13 mouse cellular contexts compared by ENCODE assay signal in genomic region chr13:49093471-49093891, GRCm38 (mm10). TPM values are rescaled to one million over a fixed set of nuclear protein-coding genes. Genes with fewer than 3 reads are reported as not detected.
DNase-seq lines count a peak whose midpoint lies in the region; ATAC-seq and TF ChIP-seq lines count a peak whose summit lies in the region.
"Had no signal": no experiment of that assay in that cellular context is flagged by ENCODE, and none has a peak within 500 bp of the region (broad histone marks: within the 10 kb centered on the region; RNA-seq: fewer than 3 reads in every experiment).

No protein-coding gene starts in this region.

- no peak overlapping the region for H3K4me3 ChIP-seq in layer of hippocampus, adult 2 months
- no peak overlapping the region for H3K4me3 ChIP-seq in liver, embryonic 11.5 days (ENCODE audit: low read depth, low read length)
- no peak overlapping the region for H3K4me3 ChIP-seq in forebrain, embryonic 11.5 days (ENCODE audit: low read depth, low read length)
- H3K4me3 ChIP-seq: erythroblast, embryonic 14.5 days; limb, embryonic 10.5 days; liver, embryonic 15.5 days had no signal

- TF ChIP-seq CTCF in layer of hippocampus, adult 2 months (conservative IDR thresholded peaks at IDR 0.05) = no peak

- ATAC-seq in cerebellum, adult (ENCODE audit: insufficient number of reproducible peaks, low FRiP score, low TSS enrichment) = peak; percentile 75
- ATAC-seq in liver, embryonic 11.5 days (replicated peaks; ENCODE audit: low FRiP score) = no peak
- ATAC-seq in forebrain, embryonic 11.5 days (replicated peaks; ENCODE audit: low FRiP score) = no peak
- ATAC-seq: intestine, embryonic 16.5 days had no signal

- peak overlapping the region; percentile 55; the same call in 1 of the 2 replicates for H3K27ac ChIP-seq in layer of hippocampus, adult 2 months
- no peak overlapping the region for H3K27ac ChIP-seq in liver, embryonic 11.5 days (ENCODE audit: low read depth, low read length)
- no peak overlapping the region for H3K27ac ChIP-seq in forebrain, embryonic 11.5 days (ENCODE audit: low read depth, low read length)
- H3K27ac ChIP-seq: limb, embryonic 10.5 days; liver, embryonic 15.5 days had no signal

- no peaks in the 10 kb centered on the region for H3K27me3 ChIP-seq in liver, embryonic 11.5 days (replicated peaks; ENCODE audit: control insufficient read depth, insufficient read depth, low read length)
- H3K27me3 ChIP-seq in forebrain, embryonic 11.5 days (ENCODE audit: control insufficient read depth, insufficient read depth, low read length) = no peaks in the 10 kb centered on the region
- H3K27me3 ChIP-seq: liver, embryonic 15.5 days had no signal

- no peak for DNase-seq in layer of hippocampus, adult 2 months (ENCODE audit: low spot score in 2 of 2)
- DNase-seq in layer of hippocampus, postnatal 14 days (ENCODE audit: low spot score in 2 of 2) = no peak
- peak; percentile 56 for DNase-seq in MN1 (ENCODE audit: low spot score)
- peak; percentile 65 to 70 for DNase-seq in cerebellum, postnatal 36 days
- no peak for DNase-seq in liver, embryonic 11.5 days (ENCODE audit: low spot score)
- no peak for DNase-seq in forebrain, embryonic 11.5 days (ENCODE audit: low spot score)
- DNase-seq: lung, postnatal 4 days; right cerebral cortex, postnatal 14 days had no signal

- no peaks in the 10 kb centered on the region for H3K9me3 ChIP-seq in liver, embryonic 11.5 days (ENCODE audit: control insufficient read depth, low read length)
- H3K9me3 ChIP-seq in forebrain, embryonic 11.5 days (ENCODE audit: control insufficient read depth, low read length) = no peaks in the 10 kb centered on the region
- H3K9me3 ChIP-seq: limb, embryonic 10.5 days; liver, embryonic 15.5 days had no signal

- WGBS in liver, embryonic 11.5 days = 59% methylated on average over 9 of the region's 9 CpGs
- 87% methylated on average over 9 of the region's 9 CpGs for WGBS in forebrain, embryonic 11.5 days

- H3K9ac ChIP-seq in liver, embryonic 11.5 days (ENCODE audit: low read depth, low read length) = no peak overlapping the region
- H3K9ac ChIP-seq in forebrain, embryonic 11.5 days (ENCODE audit: low read length) = no peak overlapping the region
- H3K9ac ChIP-seq: liver, embryonic 15.5 days had no signal

- no peaks in the 10 kb centered on the region for H3K36me3 ChIP-seq in liver, embryonic 11.5 days (ENCODE audit: control insufficient read depth, insufficient read depth, low read length)
- H3K36me3 ChIP-seq in forebrain, embryonic 11.5 days (ENCODE audit: control insufficient read depth, insufficient read depth, low read length) = peaks cover 5% of the 10 kb centered on the region
- H3K36me3 ChIP-seq: limb, embryonic 10.5 days; liver, embryonic 15.5 days had no signal

- no peak overlapping the region for H3K4me2 ChIP-seq in liver, embryonic 11.5 days
- no peak overlapping the region for H3K4me2 ChIP-seq in forebrain, embryonic 11.5 days (ENCODE audit: low read depth, low read length, severe bottlenecking)
- H3K4me2 ChIP-seq: liver, embryonic 15.5 days had no signal

- no peaks in the 10 kb centered on the region for H3K4me1 ChIP-seq in liver, embryonic 11.5 days (replicated peaks; ENCODE audit: control insufficient read depth, insufficient read depth, low read length)
- no peaks in the 10 kb centered on the region for H3K4me1 ChIP-seq in forebrain, embryonic 11.5 days (replicated peaks; ENCODE audit: control insufficient read depth, insufficient read depth, low read length)
- H3K4me1 ChIP-seq: limb, embryonic 10.5 days; liver, embryonic 15.5 days had no signal

RNA-seq across cellular contexts. Expression of gene Wnk2, which starts 54.3 kb away (rescaled TPM):
- 100 to 1,000 TPM in 1 of 2 experiments, 10 to 100 TPM in 1; 99.2 to 101 TPM for total RNA-seq in layer of hippocampus, adult 2 months (2021)
- 10 to 100 TPM; 91.9 to 99.8 TPM for total RNA-seq in layer of hippocampus, postnatal 14 days (2021)
- polyA plus RNA-seq in liver, embryonic 11.5 days (2014; fragmentation: Nextera tagmentation; extraction: Ambion mirVana) = 0.34 and 0.45 TPM in 2 replicates
- polyA plus RNA-seq in forebrain, embryonic 11.5 days (2014; fragmentation: Nextera tagmentation; extraction: Ambion mirVana) = 10.3 and 10.7 TPM in 2 replicates
- polyA plus RNA-seq: erythroblast, embryonic 14.5 days had no signal

Comparison
In these comparisons a context has a peak if more than half of its experiments do, and no peak if none do; other contexts are left out.
1. DNase-seq: peak in MN1 (single experiment) and cerebellum, postnatal 36 days (2 of 2); none in layer of hippocampus, adult 2 months (0 of 2), layer of hippocampus, postnatal 14 days (0 of 2), liver, embryonic 11.5 days (single experiment) and forebrain, embryonic 11.5 days (single experiment).